ENCODE assay signal across 8 mouse cellular contexts in the genomic region with DNA sequence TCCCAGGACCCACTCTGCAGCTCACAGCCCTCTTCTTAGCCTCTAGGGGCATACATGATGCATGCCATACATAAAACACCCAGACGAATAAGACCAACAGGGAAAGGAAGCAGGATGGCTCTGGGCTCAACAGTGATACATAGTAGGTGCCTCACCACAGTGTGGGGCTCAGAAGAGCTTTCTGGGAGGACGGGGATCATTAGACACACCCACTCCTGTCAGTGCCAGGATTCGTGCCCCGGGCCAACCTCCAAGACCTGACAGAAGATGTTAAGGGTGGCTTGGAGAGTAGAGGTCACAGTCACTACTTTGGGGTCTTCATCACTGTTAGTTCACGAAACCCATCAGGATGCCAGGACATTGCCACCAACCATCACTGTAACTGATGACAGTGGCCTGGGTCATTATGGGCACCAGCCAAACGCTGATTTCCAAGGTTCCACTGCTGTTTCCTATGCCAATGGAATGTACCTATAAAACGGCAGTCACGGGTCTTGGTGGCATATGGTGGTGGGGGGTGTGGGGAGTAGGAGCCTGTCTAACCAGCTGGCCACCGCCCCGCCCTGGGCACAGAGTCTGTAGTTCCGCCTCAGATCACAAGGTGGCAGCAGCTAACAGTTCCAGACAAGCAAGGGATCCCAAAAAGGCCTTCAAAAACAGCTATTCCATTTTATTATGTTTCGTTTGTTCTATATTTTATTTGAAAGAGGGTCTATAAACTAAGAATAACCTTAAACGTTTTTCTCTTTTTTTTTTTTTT. TPM values are rescaled to one million over a fixed set of nuclear protein-coding genes. Genes with fewer than 3 reads are reported as not detected.
A peak's percentile ranks its signal among the peaks of the same experiment; 100 is the strongest.
DNase-seq lines count a peak whose midpoint lies in the region; ATAC-seq lines count a peak whose summit lies in the region.

No protein-coding gene starts in this region.

- H3K9ac ChIP-seq in embryonic facial prominence, embryonic 13.5 days = no peak overlapping the region
- no peak overlapping the region for H3K9ac ChIP-seq in liver, embryonic 15.5 days
- H3K9ac ChIP-seq in neural tube, embryonic 12.5 days = no peak overlapping the region

- DNase-seq in CD4-positive, CD25-positive, alpha-beta regulatory T cell, adult 2 months (ENCODE audit: low read depth, low spot score) = peak; percentile 87
- peak; percentile 82 to 85 for DNase-seq in adrenal gland, postnatal 36 days
- DNase-seq in heart, adult 8-10 months (ENCODE audit: low spot score) = peak; percentile 87
- peak; percentile 89 for DNase-seq in kidney, postnatal 14 days
- peak; percentile 91 for DNase-seq in testis, postnatal 10 days (ENCODE audit: low spot score)

- peak; percentile 53; the same call in 1 of the 2 replicates for ATAC-seq in embryonic facial prominence, embryonic 13.5 days (ENCODE audit: insufficient number of reproducible peaks, insufficient read depth, low FRiP score, low TSS enrichment, low read depth)
- 0 out of 2 replicates have a peak, but pooled peaks have one; percentile 4 for ATAC-seq in liver, embryonic 15.5 days (ENCODE audit: insufficient read depth)
- peak; percentile 15; the same call in 1 of the 2 replicates for ATAC-seq in neural tube, embryonic 12.5 days (ENCODE audit: low FRiP score, low read depth)

- peaks cover 35% of the 10 kb centered on the region for H3K36me3 ChIP-seq in embryonic facial prominence, embryonic 13.5 days
- peaks cover 44% of the 10 kb centered on the region for H3K36me3 ChIP-seq in liver, embryonic 15.5 days (replicated peaks)
- H3K36me3 ChIP-seq in neural tube, embryonic 12.5 days = peaks cover 32% of the 10 kb centered on the region

- WGBS in embryonic facial prominence, embryonic 13.5 days = 16% methylated on average over 13 of the region's 13 CpGs
- 18% methylated on average over 13 of the region's 13 CpGs for WGBS in liver, embryonic 15.5 days (ENCODE audit: insufficient replicate concordance)
- 22% methylated on average over 13 of the region's 13 CpGs for WGBS in neural tube, embryonic 12.5 days

- H3K27ac ChIP-seq in embryonic facial prominence, embryonic 13.5 days = 0 out of 2 replicates have a peak overlapping the region, but pooled peaks have one; percentile 16
- H3K27ac ChIP-seq in liver, embryonic 15.5 days (replicated peaks) = no peak overlapping the region
- H3K27ac ChIP-seq in neural tube, embryonic 12.5 days = no peak overlapping the region

- H3K4me1 ChIP-seq in embryonic facial prominence, embryonic 13.5 days = peaks cover 8% of the 10 kb centered on the region
- H3K4me1 ChIP-seq in liver, embryonic 15.5 days (replicated peaks) = peaks cover 45% of the 10 kb centered on the region
- peaks cover 6% of the 10 kb centered on the region; the same call in 1 of the 2 replicates for H3K4me1 ChIP-seq in neural tube, embryonic 12.5 days

- no peak overlapping the region for H3K4me2 ChIP-seq in embryonic facial prominence, embryonic 13.5 days
- no peak overlapping the region for H3K4me2 ChIP-seq in liver, embryonic 15.5 days
- no peak overlapping the region for H3K4me2 ChIP-seq in neural tube, embryonic 12.5 days (replicated peaks)

- no peak overlapping the region for H3K4me3 ChIP-seq in embryonic facial prominence, embryonic 13.5 days
- H3K4me3 ChIP-seq in liver, embryonic 15.5 days (replicated peaks) = no peak overlapping the region
- no peak overlapping the region for H3K4me3 ChIP-seq in neural tube, embryonic 12.5 days

- no peaks in the 10 kb centered on the region for H3K27me3 ChIP-seq in embryonic facial prominence, embryonic 13.5 days
- H3K27me3 ChIP-seq in liver, embryonic 15.5 days = no peaks in the 10 kb centered on the region
- H3K27me3 ChIP-seq in neural tube, embryonic 12.5 days (replicated peaks) = no peaks in the 10 kb centered on the region

- H3K9me3 ChIP-seq in embryonic facial prominence, embryonic 13.5 days = no peaks in the 10 kb centered on the region
- H3K9me3 ChIP-seq in liver, embryonic 15.5 days (replicated peaks) = no peaks in the 10 kb centered on the region
- no peaks in the 10 kb centered on the region for H3K9me3 ChIP-seq in neural tube, embryonic 12.5 days

RNA-seq across cellular contexts. Expression of gene Srsf3, which starts 16.5 kb away (rescaled TPM):
- total RNA-seq in adrenal gland, postnatal 36 days (2021) = 100 to 1,000 TPM; 147 to 148 TPM
- polyA plus RNA-seq in embryonic facial prominence, embryonic 13.5 days (2015; fragmentation: Nextera tagmentation; extraction: Ambion mirVana) = 702 and 727 TPM in 2 replicates
- total RNA-seq in heart, adult 8-10 months (2022) = 10 to 100 TPM; 52.6 to 73.3 (median 70.5) TPM
- polyA plus RNA-seq in liver, embryonic 15.5 days (2015; fragmentation: Nextera tagmentation; extraction: Ambion mirVana) = 204 and 215 TPM in 2 replicates
- polyA plus RNA-seq in neural tube, embryonic 12.5 days (2016; fragmentation: Nextera tagmentation; extraction: Ambion mirVana) = 642 and 679 TPM in 2 replicates

RNA-seq across cellular contexts. Expression of gene Stk38, which starts 41.1 kb away (rescaled TPM):
- total RNA-seq in adrenal gland, postnatal 36 days (2021) = 10 to 100 TPM; 53.4 to 55.9 TPM
- 114 and 129 TPM in 2 replicates for polyA plus RNA-seq in embryonic facial prominence, embryonic 13.5 days (2015; fragmentation: Nextera tagmentation; extraction: Ambion mirVana)
- total RNA-seq in heart, adult 8-10 months (2022) = 10 to 100 TPM; 26.4 to 31.4 (median 29.0) TPM
- 41.7 and 46.7 TPM in 2 replicates for polyA plus RNA-seq in liver, embryonic 15.5 days (2015; fragmentation: Nextera tagmentation; extraction: Ambion mirVana)
- 148 and 157 TPM in 2 replicates for polyA plus RNA-seq in neural tube, embryonic 12.5 days (2016; fragmentation: Nextera tagmentation; extraction: Ambion mirVana)

RNA-seq across cellular contexts. Expression of gene Cdkn1a, which starts 41.8 kb away (rescaled TPM):
- 10 to 100 TPM; 22.1 to 78.4 TPM for total RNA-seq in adrenal gland, postnatal 36 days (2021)
- polyA plus RNA-seq in embryonic facial prominence, embryonic 13.5 days (2015; fragmentation: Nextera tagmentation; extraction: Ambion mirVana) = 66.8 and 78.2 TPM in 2 replicates
- total RNA-seq in heart, adult 8-10 months (2022) = 10 to 100 TPM; 11.7 to 32.6 (median 22.3) TPM
- 15.4 and 15.5 TPM in 2 replicates for polyA plus RNA-seq in liver, embryonic 15.5 days (2015; fragmentation: Nextera tagmentation; extraction: Ambion mirVana)
- 34.8 and 41.6 TPM in 2 replicates for polyA plus RNA-seq in neural tube, embryonic 12.5 days (2016; fragmentation: Nextera tagmentation; extraction: Ambion mirVana)
